Mouse (Mus musculus) megakaryocyte, adult 5-6 weeks (primary cell): ENCODE measurements around the gene Tmem52b. TPM values are rescaled to one million over a fixed set of nuclear protein-coding genes. Genes with fewer than 3 reads are reported as not detected.

Experiments used
- total RNA-seq, 2 experiments: library from RNA; stranded (forward) in 1 of 2; stranded (reverse) in 1 of 2; fragments of 153-499, 151-499 nt in 1 of 2; fragments of 221-1000, 200-1000 nt in 1 of 2; gene quantifications; 2 replicates each; pipeline versions ENCODE4 v1.2.3 to v1.2.4; 2015 to 2017

Tmem52b gene
- total RNA-seq, 2 experiments from 2014 or later, result not detected

Other genes starting within 250 kb of the Tmem52b start
- 21.3 and 25.9 TPM in 2 replicates for gene Cd69, start 237.1 kb upstream of the Tmem52b start, total RNA-seq (2015)
- gene Cd69, start 237.1 kb upstream of the Tmem52b start, total RNA-seq (2017), result 20.6 and 22.7 TPM in 2 replicates
- 0.54 TPM in 1 of 2 replicates, not detected in the other for gene 4922502D21Rik, start 180.8 kb upstream of the Tmem52b start, total RNA-seq (2015)
- 0.44 TPM in 1 of 2 replicates, not detected in the other for gene 4922502D21Rik, start 180.8 kb upstream of the Tmem52b start, total RNA-seq (2017)
- gene Clec12a, start 169.9 kb upstream of the Tmem52b start, total RNA-seq (2015), result 449 and 472 TPM in 2 replicates
- 389 and 405 TPM in 2 replicates for gene Clec12a, start 169.9 kb upstream of the Tmem52b start, total RNA-seq (2017)
- not detected in 2 replicates for gene Clec12b, start 126.7 kb upstream of the Tmem52b start, total RNA-seq (2015)
- gene Clec12b, start 126.7 kb upstream of the Tmem52b start, total RNA-seq (2017), result not detected in 2 replicates
- 3.6 and 5.5 TPM in 2 replicates for gene Clec1b, start 115.3 kb upstream of the Tmem52b start, total RNA-seq (2015)
- gene Clec1b, start 115.3 kb upstream of the Tmem52b start, total RNA-seq (2017), result 3.8 and 4.5 TPM in 2 replicates
- gene Clec9a, start 103.7 kb upstream of the Tmem52b start, total RNA-seq (2015), result 27.6 and 31.4 TPM in 2 replicates
- gene Clec9a, start 103.7 kb upstream of the Tmem52b start, total RNA-seq (2017), result 13.4 and 14.3 TPM in 2 replicates
- gene Clec1a, start 60.6 kb upstream of the Tmem52b start, total RNA-seq (2015), result 0.07 TPM in 1 of 2 replicates, not detected in the other
- 0.15 TPM in 1 of 2 replicates, not detected in the other for gene Clec1a, start 60.6 kb upstream of the Tmem52b start, total RNA-seq (2017)
- gene Olr1, start 5.4 kb upstream of the Tmem52b start, total RNA-seq (2015), result 10.0 and 12.9 TPM in 2 replicates
- gene Olr1, start 5.4 kb upstream of the Tmem52b start, total RNA-seq (2017), result 9.6 and 13.9 TPM in 2 replicates
- gene Gabarapl1, start 20.6 kb downstream of the Tmem52b start, total RNA-seq (2015), result 5.6 and 7.4 TPM in 2 replicates
- 17.6 and 20.7 TPM in 2 replicates for gene Gabarapl1, start 20.6 kb downstream of the Tmem52b start, total RNA-seq (2017)
- 3.9 and 7.2 TPM in 2 replicates for gene Klre1, start 65.3 kb downstream of the Tmem52b start, total RNA-seq (2015)
- 4.1 and 8.3 TPM in 2 replicates for gene Klre1, start 65.3 kb downstream of the Tmem52b start, total RNA-seq (2017)
- gene Klrd1, start 79.2 kb downstream of the Tmem52b start, total RNA-seq (2015), result 20.4 and 41.6 TPM in 2 replicates
- 14.1 and 18.1 TPM in 2 replicates for gene Klrd1, start 79.2 kb downstream of the Tmem52b start, total RNA-seq (2017)
- gene Klrk1, start 111.3 kb downstream of the Tmem52b start, total RNA-seq (2015), result 22.0 and 28.7 TPM in 2 replicates
- gene Klrk1, start 111.3 kb downstream of the Tmem52b start, total RNA-seq (2017), result 19.9 and 34.0 TPM in 2 replicates
- gene Klrc3, start 130.8 kb downstream of the Tmem52b start, total RNA-seq (2015), result 0.29 and 1.4 TPM in 2 replicates
- not detected in 2 replicates for gene Klrc3, start 130.8 kb downstream of the Tmem52b start, total RNA-seq (2017)
- gene Klrc2, start 148.1 kb downstream of the Tmem52b start, total RNA-seq (2015), result 2.4 and 4.2 TPM in 2 replicates
- gene Klrc2, start 148.1 kb downstream of the Tmem52b start, total RNA-seq (2017), result 2.7 and 5.2 TPM in 2 replicates
- 4.3 and 7.1 TPM in 2 replicates for gene Klrc1, start 166.4 kb downstream of the Tmem52b start, total RNA-seq (2015)
- gene Klrc1, start 166.4 kb downstream of the Tmem52b start, total RNA-seq (2017), result 6.6 and 17.9 TPM in 2 replicates
- gene Klri1, start 204.6 kb downstream of the Tmem52b start, total RNA-seq (2015), result 0.33 TPM in 1 of 2 replicates, not detected in the other
- not detected in 2 replicates for gene Klri1, start 204.6 kb downstream of the Tmem52b start, total RNA-seq (2017)
- gene Klri2, start 227.9 kb downstream of the Tmem52b start, total RNA-seq (2015), result 1.7 and 4.2 TPM in 2 replicates
- gene Klri2, start 227.9 kb downstream of the Tmem52b start, total RNA-seq (2017), result 1.8 and 3.4 TPM in 2 replicates